Mouse (Mus musculus) limb, embryonic 12.5 days (tissue): ENCODE data around the gene Tnfsf14. TPM values are rescaled to one million over a fixed set of nuclear protein-coding genes. Genes with fewer than 3 reads are reported as not detected.

Experiments
- ATAC-seq: fragments of 200-750 bp; cut with Nextera tagmentation; 2 replicates; pipeline ENCODE4 v1.8.0; 2017; ENCODE audit warnings: low read depth, moderate TSS enrichment; ENCODE audit not compliant: insufficient number of reproducible peaks, insufficient read depth, low FRiP score, low TSS enrichment
- H3K27ac ChIP-seq: fragments of 300-500 bp; sonication (generic); 2 replicates; pipeline ENCODE4 v1.5.1; 2016; ENCODE audit warnings: mild to moderate bottlenecking, moderate library complexity
- H3K27me3 ChIP-seq: fragments of 300-500 bp; sonication (generic); 2 replicates; pipeline ENCODE4 v1.6.1; 2016; ENCODE audit warnings: mild to moderate bottlenecking, moderate library complexity
- H3K36me3 ChIP-seq: fragments of 300-500 bp; sonication (generic); 2 replicates; pipeline ENCODE4 v1.6.1; 2016; ENCODE audit warnings: mild to moderate bottlenecking, moderate library complexity
- H3K4me1 ChIP-seq: fragments of 300-500 bp; sonication (generic); replicated peaks from 2 replicates; pipeline ENCODE4 v1.6.1; 2016
- H3K4me2 ChIP-seq: fragments of 300-500 bp; sonication (generic); 2 replicates; pipeline ENCODE4 v1.6.1; 2016; ENCODE audit warnings: mild to moderate bottlenecking, moderate library complexity
- H3K4me3 ChIP-seq: fragments of 300-500 bp; sonication (generic); replicated peaks from 2 replicates; pipeline ENCODE4 v1.5.1; 2016; ENCODE audit warnings: mild to moderate bottlenecking
- H3K9ac ChIP-seq: fragments of 300-500 bp; sonication (generic); replicated peaks from 2 replicates; pipeline ENCODE4 v1.6.1; 2016; ENCODE audit warnings: mild to moderate bottlenecking, moderate library complexity
- H3K9me3 ChIP-seq: fragments of 300-500 bp; sonication (generic); 2 replicates; pipeline ENCODE4 v1.6.1; 2016; ENCODE audit warnings: mild to moderate bottlenecking, moderate library complexity
- WGBS: fragments of 180-500 bp; shearing (Covaris S2); methylation state at CpG from one replicate; pipeline ENCODE4 v1.1.7; 2016; 5-methylcytosine and 5-hydroxymethylcytosine counted together
- polyA plus RNA-seq: library from polyadenylated mRNA; unstranded; fragments of >200 nt; fragmentation: Nextera tagmentation; extraction: Ambion mirVana; gene quantifications from 2 replicates; pipeline ENCODE4 v1.2.1, GENCODE M21; 2016

Gene Tnfsf14
- polyA plus RNA-seq, 1 experiment from 2014 or later: 0.33 TPM

- H3K9me3 ChIP-seq: no peaks in the 10 kb centered on the region
- H3K4me2 ChIP-seq: no peak overlapping the region
- no peak overlapping the region for H3K4me3 ChIP-seq
- no peaks in the 10 kb centered on the region for H3K4me1 ChIP-seq
- ATAC-seq: no peak
- H3K9ac ChIP-seq: no peak overlapping the region
- WGBS: 48% methylated on average over 5 of the region's 5 CpGs
- peaks cover 9% of the 10 kb centered on the region; the same call in 1 of the 2 replicates for H3K27me3 ChIP-seq
- no peaks in the 10 kb centered on the region for H3K36me3 ChIP-seq
- no peak overlapping the region for H3K27ac ChIP-seq
Observed at GRCm38 (mm10) chr17:57170616-57171260, 23.2 kb downstream of the Tnfsf14 start.

DNA sequence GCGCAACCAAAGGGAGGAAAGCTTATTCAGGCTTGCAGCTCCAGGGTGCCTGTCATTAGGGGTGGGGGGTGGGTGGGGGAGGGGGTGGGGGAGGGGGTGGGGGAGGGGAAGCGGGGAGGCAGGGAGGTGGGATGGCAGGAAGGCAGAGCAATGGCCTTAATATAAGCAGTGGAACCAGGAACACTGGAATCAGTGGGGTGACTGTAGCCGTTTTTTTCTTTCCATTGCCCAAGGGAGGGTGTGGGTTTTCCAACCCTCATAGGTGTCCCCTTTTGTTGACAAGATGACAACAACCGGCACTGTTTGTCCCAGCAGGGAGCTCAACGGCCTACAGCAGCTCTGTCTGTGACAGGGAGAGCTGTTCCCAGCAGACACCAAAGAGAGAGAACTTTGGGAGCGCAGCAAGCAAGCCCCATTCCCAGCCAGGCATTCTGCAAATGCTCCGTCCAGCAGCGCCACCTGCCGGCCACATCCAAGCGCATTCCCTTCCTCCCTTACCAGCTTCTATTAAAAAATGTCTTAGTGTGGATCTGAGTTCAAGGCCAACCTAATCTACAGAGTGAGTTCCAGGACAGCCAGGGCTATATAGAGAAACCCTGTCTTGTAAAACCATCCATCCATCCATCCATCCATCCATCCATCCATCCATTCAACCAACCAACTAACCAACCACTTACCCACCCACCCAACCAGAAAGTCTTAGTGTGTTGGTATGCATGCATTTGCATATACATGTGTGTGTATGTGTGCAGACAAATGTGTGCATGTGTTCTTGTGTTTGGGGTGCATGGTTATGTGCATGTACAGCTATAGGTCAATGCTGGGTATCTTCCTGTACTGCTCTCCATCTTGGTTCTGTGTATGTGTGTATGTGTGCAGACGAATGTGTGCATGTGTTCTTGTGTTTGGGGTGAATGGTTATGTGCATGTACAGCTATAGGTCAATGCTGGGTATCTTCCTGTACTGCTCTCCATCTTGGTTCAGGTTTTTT is 26.9 kb downstream of the Tnfsf14 start:
- H3K9ac ChIP-seq: no peak overlapping the region
- H3K27me3 ChIP-seq: peaks cover 14% of the 10 kb centered on the region; the same call in 1 of the 2 replicates
- WGBS: 8% methylated on average over 11 of the region's 11 CpGs
- peak; percentile 29; the same call in 1 of the 2 replicates for ATAC-seq
- H3K36me3 ChIP-seq: no peaks in the 10 kb centered on the region
- H3K4me3 ChIP-seq: no peak overlapping the region
- no peaks in the 10 kb centered on the region for H3K4me1 ChIP-seq
- no peak overlapping the region for H3K27ac ChIP-seq
- peak overlapping the region; percentile 35 for H3K4me2 ChIP-seq
- H3K9me3 ChIP-seq: no peaks in the 10 kb centered on the region

DNA sequence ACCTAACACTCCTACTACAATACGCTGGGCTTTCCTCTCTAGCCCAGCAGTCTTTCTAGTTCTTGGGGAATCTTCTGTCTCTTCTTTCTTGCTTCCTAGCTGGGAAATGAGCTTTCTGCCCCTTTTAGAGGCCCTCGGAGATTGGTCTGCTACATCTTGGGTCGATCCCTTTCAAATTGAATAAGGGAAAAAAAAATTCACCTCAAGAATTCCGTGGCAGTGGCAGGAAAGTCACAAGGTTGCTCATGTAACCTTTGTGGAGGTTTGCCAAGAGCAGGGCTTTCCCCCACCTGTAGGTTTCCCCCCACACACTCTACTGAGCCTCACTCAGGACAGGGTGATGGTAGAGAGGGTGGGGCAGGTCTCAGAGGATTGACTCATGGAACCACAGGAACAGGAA is 40.2 kb downstream of the Tnfsf14 start:
- no peak for ATAC-seq
- Histone ChIP-seq H3K27me3 (peaks cover 25% of the 10 kb centered on the region), H3K4me1 (peaks cover 5% of the 10 kb centered on the region; the same call in 1 of the 2 replicates), H3K27ac (no peak overlapping the region), H3K36me3 (no peaks in the 10 kb centered on the region), H3K4me3 (no peak overlapping the region), H3K9ac (no peak overlapping the region), H3K9me3 (no peaks in the 10 kb centered on the region), H3K4me2 (no peak overlapping the region)
- 87% methylated on average over 4 of the region's 4 CpGs for WGBS

GRCm38 (mm10) chr17:57153006-57153405 is 41.0 kb downstream of the Tnfsf14 start:
- H3K36me3 ChIP-seq: no peaks in the 10 kb centered on the region
- H3K27me3 ChIP-seq: peaks cover 33% of the 10 kb centered on the region
- no peaks in the 10 kb centered on the region for H3K9me3 ChIP-seq
- H3K4me2 ChIP-seq: no peak overlapping the region
- no peak overlapping the region for H3K27ac ChIP-seq
- H3K4me1 ChIP-seq: peaks cover 5% of the 10 kb centered on the region; the same call in 1 of the 2 replicates
- no peak overlapping the region for H3K4me3 ChIP-seq
- no peak for ATAC-seq
- H3K9ac ChIP-seq: no peak overlapping the region
- WGBS: 92% methylated on average over 6 of the region's 6 CpGs

DNA sequence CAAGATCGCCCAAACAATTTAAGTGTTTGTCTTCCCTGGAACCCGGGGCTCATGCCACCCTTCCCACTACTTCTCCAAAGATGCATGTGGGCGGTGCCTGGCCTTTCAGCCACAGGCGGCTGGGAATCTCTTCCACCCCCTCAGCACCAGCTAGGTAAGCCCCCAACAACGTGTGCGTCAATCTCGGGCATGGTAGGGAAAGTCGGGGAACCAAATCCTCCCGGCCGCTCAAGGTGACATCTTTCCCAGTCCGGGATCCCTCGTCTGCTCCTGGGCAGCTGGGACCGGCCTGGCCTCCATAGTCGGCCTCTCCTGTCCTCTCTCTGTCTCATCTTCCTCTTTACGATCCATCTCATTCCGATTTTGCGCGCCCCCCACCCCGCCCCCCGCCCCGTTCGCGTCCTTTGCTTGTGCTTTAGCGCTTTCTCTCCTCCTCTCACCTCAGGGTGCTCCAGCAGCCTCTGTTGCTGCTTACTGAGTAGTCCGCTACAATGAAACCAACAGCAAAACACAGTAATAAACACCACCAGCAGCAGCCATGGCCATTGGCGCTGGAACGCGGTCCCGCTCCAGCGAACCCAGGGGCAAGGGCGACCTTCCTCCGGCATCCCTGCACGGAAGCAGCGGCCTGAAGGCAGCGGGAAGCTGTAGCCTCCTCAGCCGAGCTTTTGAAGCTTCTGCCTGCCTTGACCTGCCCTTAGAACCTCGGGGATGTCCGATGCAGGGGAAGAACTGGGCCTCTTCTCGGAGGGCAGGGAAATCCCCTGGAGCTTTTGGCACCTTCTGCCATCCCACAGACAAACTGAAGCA is 44.8 kb downstream of the Tnfsf14 start, which contains the start of gene Cd70:
Gene Cd70, minus strand, starts transcription at position 784 of the 810 bp plus-strand sequence.
- H3K27me3 ChIP-seq: peaks cover 57% of the 10 kb centered on the region

DNA sequence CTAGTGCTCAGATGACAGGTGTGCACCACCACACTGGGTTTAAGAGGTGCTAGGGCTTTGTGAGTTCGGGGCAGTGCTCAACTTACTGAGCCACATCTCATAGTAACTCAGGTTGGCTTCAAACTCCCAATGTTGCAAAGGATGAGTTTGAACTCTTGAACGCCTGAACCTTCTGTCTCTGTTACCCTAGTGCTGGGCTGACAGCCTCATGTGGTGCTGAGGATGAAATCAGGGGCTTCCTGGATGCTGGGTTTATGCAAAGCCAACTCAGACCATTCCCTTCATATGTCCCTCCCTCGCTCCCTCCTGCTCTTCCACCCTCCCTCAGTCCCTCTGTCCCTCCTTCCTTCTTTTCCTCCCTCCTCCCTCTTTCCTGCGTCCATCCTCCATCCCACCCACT is 45.6 kb downstream of the Tnfsf14 start:
- H3K9me3 ChIP-seq: no peaks in the 10 kb centered on the region
- ATAC-seq: no peak
- peaks cover 62% of the 10 kb centered on the region for H3K27me3 ChIP-seq
- H3K9ac ChIP-seq: no peak overlapping the region
- no peak overlapping the region for H3K4me3 ChIP-seq
- no peak overlapping the region for H3K27ac ChIP-seq
- H3K4me1 ChIP-seq: peaks cover 5% of the 10 kb centered on the region; the same call in 1 of the 2 replicates
- 63% methylated on average over 4 of the region's 4 CpGs for WGBS
- H3K4me2 ChIP-seq: no peak overlapping the region
- H3K36me3 ChIP-seq: no peaks in the 10 kb centered on the region

More for the DNA sequence above, 44.8 kb downstream of the Tnfsf14 start, which contains the start of gene Cd70:
- Histone ChIP-seq H3K9ac (peak within 1 kb of the TSS; percentile 53; the same call in 1 of the 2 replicates), H3K4me1 (peaks cover 5% of the 10 kb centered on the region; the same call in 1 of the 2 replicates), H3K27ac (no peak within 1 kb of the TSS), H3K4me3 (peak within 1 kb of the TSS; percentile 37), H3K9me3 (no peaks in the 10 kb centered on the region), H3K4me2 (peak within 1 kb of the TSS; percentile 59), H3K36me3 (no peaks in the 10 kb centered on the region)
- ATAC-seq: no peak
- 3% methylated on average over 39 of the region's 39 CpGs for WGBS

- H3K36me3 ChIP-seq: no peaks in the 10 kb centered on the region
- ATAC-seq: no peak
- peaks cover 58% of the 10 kb centered on the region for H3K27me3 ChIP-seq
- 62% methylated on average over 1 of the region's 1 CpGs for WGBS
- no peak overlapping the region for H3K4me2 ChIP-seq
- peaks cover 5% of the 10 kb centered on the region; the same call in 1 of the 2 replicates for H3K4me1 ChIP-seq
- no peaks in the 10 kb centered on the region for H3K9me3 ChIP-seq
- no peak overlapping the region for H3K4me3 ChIP-seq
- H3K27ac ChIP-seq: no peak overlapping the region
- H3K9ac ChIP-seq: no peak overlapping the region
Observed at GRCm38 (mm10) chr17:57145115-57145514, 48.9 kb downstream of the Tnfsf14 start.

GRCm38 (mm10) chr17:57143704-57144103 is 50.3 kb downstream of the Tnfsf14 start:
- Histone ChIP-seq H3K36me3 (no peaks in the 10 kb centered on the region), H3K9ac (no peak overlapping the region), H3K4me2 (no peak overlapping the region), H3K4me3 (no peak overlapping the region), H3K27ac (no peak overlapping the region), H3K4me1 (no peaks in the 10 kb centered on the region), H3K9me3 (no peaks in the 10 kb centered on the region), H3K27me3 (peaks cover 44% of the 10 kb centered on the region)
- ATAC-seq: no peak
- 77% methylated on average over 3 of the region's 3 CpGs for WGBS

- no peak overlapping the region for H3K4me3 ChIP-seq
- H3K9me3 ChIP-seq: no peaks in the 10 kb centered on the region
- no peak overlapping the region for H3K27ac ChIP-seq
- WGBS: 81% methylated on average over 3 of the region's 3 CpGs
- no peak overlapping the region for H3K9ac ChIP-seq
- no peaks in the 10 kb centered on the region for H3K36me3 ChIP-seq
- no peak for ATAC-seq
- no peaks in the 10 kb centered on the region for H3K4me1 ChIP-seq
- no peak overlapping the region for H3K4me2 ChIP-seq
- H3K27me3 ChIP-seq: peaks cover 13% of the 10 kb centered on the region; the same call in 1 of the 2 replicates
Observed at GRCm38 (mm10) chr17:57139708-57140107, 54.3 kb downstream of the Tnfsf14 start.
